Mouse (Mus musculus) right cerebral cortex, postnatal 14 days (tissue): ENCODE measurements around the gene Faap100.

Experiments used
- DNase-seq: peaks from one replicate; pipeline ENCODE4 v3.0.0; 2022

Faap100 gene

DNA sequence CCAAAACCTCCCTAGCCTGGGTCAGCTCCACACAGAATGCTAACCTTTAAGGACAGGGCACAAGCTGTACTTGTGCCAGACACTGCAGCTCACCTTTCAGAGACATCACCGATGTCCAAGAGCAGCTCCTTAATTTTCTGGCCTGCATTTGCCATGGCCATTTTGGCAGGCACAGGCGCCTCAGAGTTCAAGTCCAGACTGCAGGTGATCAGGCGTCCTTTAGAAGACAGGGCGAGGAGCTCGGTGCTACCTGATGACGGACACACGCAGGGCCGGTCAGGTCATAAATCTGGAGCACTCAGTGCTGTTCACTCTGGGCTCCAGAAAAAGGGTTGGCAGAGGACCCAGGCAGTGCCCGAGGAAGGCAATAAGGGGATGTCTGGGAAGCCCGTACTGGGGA, 3.2 kb downstream of the Faap100 start:
- peak; percentile 5 for DNase-seq

DNA sequence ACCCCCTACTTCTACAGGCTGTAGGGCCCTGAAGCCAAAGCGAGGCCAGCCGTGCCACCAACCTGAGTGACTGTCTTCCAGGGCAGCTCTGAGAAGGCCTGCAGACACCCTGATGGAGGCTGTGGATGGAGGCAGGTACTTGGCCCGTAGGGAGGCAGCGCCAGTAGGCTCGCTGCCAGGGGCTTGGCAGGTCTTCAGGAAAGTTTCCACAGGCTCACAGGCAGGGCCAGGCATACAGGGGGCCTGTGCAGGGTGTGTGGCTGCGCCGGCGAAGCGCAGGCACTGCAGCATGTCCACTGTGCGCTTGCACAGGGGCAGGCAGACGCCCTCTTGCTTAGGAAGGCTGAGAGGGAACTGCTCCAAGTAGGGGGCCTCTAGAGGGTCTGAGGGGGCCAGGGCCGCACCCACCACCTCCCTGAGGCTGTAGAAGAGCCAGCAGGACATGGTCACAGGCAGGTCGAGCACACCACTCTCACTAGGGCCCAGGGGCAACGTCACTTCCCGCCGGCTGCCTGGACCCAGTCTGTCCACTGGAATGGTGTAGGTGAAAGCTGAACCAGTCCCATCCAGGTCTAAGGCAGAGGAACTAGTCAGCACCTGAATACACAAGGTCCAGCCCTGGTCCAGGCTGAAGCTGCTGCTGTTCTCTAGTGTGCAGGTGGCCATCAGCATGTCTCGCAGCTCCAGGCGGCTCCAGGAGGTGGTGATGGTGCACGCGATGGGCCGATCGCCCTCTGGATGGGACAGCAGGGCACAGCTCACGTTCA, 4.6 kb downstream of the Faap100 start:
- DNase-seq = peak; percentile 20

DNA sequence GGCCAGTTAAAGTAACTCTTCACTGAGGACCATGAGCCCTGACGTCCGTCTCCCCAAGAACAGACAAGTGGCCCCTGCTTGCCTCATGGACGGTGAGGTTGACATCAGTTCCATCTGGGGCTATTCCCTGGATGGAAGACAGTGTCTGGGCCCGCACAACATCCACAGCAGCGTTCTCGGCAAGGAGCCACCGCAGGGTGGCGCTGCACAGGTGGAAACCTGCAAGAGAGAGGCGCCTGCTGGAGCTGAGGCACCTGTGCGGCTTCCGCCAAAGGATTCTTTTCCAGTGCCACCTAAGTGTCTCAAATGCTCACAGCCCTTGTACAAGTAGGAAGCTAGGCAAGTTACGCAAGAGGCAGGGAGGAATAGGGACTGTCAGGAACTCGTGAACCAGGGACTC, 5.5 kb downstream of the Faap100 start:
- DNase-seq = peak; percentile 20

DNA sequence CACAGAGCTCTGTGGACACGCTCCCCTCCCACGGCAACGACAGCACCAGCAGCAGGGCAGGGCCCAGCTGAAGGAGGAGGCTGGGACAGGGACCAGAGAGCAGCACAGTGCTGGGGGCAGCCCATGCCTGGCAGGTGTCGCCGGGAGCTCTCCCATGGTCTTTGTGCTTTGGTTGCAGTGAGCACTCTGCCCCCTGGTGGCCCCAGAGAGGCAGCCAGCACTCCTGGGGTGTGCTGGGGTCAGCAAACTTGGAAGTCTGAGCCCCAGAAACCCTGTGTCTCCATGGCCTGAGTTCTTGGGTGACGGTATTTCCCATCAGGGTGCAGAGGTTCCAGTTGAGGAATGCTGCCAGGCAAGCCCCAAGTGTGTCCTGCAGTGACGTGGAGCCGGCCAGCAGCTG, 8.9 kb downstream of the Faap100 start:
- peak; percentile 66 for DNase-seq

DNA sequence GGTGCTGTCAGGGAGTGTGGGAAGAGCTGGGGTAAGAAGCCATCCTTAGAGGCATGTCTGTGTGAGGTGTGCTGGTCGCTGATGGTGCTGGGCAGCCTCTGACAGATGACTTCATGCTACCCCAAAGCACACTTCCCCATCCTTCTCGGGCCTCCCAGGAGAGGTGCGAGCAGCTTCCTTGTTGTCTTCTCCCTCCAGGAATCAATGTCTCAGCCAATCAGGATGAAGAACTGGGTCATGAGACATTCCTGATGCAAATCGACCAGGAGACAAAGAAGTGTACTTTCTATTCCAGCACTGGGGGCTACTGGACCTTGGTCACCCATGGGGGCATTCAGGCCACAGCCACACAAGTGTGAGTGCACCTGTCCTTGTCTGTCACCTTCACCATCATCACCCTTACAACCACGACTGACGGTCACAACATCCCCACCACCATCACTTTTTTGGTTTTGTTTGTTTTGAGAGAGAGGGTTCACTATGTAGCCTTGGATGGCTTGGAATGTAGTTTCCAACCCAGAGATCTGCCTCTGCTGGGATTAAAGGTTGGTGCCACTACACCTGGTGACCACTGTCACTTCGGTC, 12.0 kb downstream of the Faap100 start:
- no peak for DNase-seq

DNA sequence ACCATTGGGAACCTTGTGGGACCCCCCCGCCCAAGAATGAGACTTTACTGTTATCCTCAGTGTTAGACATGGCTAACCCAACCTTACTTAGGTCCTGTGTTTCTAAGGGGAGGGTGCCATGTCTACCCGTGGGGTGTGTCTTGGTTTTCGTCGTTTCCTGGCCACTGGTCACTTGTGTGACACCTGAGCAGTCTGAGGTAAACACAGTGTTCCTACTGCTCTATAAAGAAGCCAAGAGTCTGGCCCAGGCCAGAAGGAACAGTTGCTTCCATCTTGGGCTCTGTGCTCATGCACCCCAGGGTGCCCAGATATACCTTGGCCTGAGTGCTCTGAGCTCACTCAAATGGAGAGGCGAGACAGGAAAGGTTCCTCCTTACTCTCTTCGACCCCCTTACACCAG, 15.7 kb downstream of the Faap100 start:
- DNase-seq = no peak

DNA sequence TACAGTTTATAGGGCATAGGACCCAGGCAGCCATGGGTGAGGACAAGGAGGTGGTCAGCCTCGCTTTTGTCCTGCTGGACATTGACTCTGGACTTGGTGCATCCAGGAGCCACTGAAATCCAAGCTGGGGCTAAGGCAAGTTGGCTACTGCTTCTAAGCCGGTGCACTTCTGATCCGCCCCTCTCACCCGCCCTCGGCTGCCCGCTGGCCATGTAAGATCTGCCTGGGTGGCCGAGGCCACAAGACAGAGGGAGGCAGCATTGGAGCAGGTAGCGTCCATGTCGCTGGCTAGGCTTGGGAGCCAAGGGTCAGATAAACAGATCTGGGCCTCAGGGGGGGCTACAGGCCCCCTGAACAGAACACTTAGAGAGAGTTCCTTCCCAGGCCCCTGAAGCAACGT, 17.3 kb downstream of the Faap100 start, which contains the start of gene Fscn2:
Gene Fscn2 (plus strand): TSS at position 240 of the 400 bp plus-strand sequence.
- DNase-seq = no peak

DNA sequence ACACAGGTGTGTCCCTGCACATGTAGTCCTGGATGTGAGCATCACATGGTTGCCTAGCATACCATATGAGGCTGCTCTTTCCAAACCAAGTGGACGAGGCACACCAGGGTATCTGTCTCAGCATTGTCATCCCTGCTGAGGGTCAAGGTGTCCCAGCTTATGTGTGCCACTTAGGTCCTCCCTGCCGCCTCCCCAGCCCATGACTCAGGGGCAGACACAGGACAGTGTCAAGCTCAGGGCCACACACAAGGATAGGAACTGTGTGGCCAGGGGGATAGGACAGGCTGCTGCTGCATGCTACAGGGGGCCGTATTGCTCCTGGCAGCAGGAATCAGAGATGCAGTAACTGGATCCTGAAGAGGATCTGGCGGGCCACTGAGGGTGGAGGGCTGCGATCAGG, 17.8 kb downstream of the Faap100 start:
- DNase-seq = no peak

DNA sequence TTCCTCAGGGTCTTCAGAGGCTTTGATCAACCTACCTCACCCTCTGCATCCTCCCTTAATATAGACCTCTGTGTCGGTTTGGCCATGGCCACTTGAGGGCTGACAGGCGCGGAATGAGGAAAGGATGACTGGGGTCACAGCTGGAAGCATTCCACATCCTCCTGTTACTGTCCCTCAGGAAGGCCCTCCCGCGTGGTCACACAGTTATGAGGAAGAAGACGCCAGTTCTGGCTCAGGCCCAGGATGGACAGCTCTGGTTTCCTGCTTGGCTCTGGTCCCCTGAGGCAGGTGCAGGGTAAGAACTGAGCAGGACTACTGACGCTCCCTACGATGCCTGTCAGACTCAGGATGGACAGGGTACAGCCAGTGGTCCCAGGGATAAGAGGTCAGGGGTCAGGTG, 18.5 kb downstream of the Faap100 start:
- DNase-seq = no peak

DNA sequence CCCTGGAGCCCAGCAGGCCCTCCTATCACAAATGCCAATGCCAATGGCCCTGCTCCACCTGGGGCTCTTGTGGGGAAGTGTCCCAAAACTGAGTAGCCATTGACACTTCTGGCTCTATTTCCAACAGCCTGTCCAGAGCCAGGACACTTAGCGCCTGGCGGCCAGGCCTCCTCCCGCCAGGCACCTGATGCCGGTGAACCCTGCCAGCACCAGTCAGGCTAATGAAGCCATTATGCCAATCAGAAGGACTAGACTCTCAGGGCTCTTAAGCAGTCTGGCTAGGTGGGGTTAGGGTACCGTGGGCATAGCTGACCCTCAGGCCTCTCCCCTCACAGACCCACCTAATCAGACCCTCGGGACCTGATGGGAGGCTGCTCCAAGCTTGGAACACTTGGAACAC, 19.2 kb downstream of the Faap100 start:
- DNase-seq = peak; percentile 6

DNA sequence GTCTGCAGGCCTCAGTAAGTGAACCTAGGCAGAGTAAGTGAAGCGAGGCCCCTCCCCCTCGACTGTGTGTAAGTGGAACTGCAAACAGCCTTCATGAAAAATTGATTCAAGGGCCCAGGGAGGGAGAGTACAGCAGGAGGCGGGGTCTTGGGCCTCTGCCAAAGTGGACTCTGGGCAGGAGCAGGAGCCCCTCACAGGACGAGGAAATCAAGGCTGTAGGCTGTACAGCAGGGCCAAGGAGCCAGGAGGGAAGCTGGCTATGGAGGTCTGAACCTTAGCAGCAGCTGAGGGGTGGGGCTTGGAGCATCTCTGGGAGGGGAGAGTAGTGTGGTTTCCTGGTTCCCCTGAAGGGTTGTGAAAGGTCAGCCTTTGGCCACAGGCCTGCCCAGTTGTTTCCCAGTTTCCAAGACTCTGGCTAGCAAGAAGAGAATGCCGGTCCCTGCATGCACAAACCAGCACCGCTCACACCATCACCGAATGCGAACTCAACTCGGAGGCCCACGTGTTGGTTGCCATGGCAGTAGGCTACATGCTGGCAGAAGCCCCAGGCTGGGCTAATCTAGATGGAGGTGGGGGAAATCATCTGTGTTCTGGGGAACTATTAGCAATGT, 20.7 kb downstream of the Faap100 start:
- DNase-seq = peak; percentile 76

DNA sequence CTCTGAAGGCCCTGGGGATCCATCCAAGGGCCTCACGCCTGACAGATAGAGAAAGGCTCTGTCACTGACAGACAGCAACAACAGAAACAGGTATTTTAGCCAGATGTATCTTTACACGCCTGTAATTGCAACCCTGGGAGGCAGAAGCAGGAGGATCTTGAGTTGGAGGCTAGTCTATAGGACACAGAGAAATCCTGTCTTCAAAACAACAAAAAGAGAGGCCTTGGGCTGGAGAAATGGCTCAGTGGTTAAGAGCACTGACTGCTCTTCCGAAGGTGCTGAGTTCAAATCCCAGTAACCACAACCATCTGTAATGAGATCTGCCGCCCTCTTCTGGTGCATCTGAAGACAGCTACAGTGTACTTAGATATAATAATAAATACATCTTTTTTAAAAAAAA, 21.7 kb downstream of the Faap100 start:
- DNase-seq = no peak

DNA sequence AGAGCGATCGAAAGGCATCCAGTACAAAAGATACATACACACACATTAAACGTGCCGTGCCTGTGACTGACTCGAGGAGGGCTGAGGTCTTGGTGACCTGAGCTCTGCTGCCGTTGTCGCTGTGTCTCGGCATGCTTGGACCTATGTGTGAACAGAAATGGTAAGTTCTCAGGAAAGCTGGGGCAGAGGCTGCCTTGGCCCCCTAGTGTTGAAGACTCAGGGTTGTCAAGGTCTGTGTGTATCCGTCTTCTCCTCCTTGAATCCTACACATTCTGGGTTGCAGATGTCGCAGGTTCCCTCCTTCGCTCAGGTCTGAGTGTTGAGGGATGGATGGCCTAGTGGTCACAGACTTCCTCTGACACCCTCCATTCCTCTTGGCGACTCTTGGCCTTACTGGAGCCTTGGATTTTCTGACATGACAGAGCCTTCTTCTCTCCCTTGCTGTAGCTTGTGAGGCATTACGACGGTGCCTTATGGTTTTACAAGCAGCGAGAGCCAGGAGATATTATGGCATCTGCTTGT, 22.2 kb downstream of the Faap100 start:
- peak; percentile 2 for DNase-seq

DNA sequence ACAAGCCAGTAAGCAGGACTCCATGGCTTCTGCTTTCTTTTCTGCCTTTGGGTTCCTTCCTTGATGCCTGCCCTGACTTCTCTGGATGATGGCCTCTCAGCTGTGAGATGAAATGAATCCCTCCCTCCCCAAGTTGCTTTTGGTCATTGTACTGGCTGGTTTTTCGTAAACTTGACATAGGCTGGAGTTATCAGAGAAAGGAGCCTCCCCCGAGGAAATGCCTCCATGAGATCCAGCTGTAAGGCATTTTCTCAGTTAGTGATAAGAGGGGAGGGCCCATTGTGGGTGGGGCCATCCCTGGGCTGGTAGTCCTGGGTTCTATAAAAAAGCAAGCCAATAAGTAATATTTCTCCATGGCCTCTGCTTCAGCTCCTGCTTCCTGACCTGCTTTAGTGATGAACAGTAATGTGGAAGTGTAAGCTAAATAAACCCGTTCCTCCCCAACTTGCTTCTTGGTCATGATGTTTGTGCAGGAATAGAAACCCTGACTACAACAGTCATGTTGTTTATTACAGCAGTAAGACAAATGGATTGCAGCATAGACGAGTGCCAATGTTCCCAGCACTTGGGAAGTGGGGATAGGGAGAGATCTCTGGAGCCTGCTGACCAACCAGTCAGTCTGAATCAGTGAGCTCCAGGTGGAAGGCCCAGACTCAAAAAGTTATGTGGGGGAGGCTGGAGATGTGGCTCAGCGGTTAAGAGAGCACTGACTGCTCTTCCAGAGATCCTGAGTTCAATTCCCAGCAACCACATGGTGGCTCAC, 23.1 kb downstream of the Faap100 start:
- DNase-seq = no peak

DNA sequence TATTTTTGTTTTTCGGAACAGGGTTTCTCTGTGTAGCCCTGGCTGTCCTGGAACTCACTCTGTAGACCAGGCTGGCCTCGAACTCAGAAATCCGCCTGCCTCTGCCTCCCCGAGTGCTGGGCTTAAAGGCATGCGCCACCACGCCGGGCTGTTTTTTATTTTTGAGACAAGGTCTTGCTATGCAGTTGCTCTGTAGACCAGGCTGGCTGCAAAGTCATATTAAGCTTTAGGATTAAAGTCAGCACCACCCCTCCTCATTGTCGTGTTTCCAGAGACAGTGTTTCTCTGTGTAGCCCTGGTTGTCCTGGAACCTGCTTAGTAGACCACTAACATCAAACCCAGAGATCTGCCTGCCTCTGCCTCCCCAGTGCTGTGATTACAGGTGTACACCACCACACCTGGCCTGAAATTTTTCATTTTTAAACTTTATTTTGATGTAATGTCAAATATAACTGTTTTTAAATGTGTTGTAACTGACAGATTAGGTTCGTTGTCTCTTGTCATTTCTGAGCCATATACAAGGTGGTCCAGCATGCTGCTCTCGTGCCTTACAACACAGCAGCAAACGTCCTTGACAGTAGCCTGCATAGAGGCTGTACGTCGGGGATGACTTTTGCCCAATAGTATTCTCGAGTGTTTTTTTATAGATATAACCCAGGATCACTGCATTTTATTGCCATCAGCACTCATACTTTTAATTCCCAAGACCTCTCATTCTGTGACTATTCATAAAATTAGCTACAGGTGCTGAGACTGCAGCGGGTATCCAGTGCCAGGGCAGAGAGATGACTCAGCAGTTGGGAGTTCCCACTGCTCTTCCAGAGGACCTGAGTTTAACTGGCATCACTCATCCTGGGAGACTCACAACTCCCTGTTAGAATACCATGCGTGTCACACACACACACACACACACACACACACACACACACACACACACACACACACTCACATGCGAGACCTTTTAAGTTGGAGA, 24.0 kb downstream of the Faap100 start:
- peak; percentile 5 for DNase-seq

DNA sequence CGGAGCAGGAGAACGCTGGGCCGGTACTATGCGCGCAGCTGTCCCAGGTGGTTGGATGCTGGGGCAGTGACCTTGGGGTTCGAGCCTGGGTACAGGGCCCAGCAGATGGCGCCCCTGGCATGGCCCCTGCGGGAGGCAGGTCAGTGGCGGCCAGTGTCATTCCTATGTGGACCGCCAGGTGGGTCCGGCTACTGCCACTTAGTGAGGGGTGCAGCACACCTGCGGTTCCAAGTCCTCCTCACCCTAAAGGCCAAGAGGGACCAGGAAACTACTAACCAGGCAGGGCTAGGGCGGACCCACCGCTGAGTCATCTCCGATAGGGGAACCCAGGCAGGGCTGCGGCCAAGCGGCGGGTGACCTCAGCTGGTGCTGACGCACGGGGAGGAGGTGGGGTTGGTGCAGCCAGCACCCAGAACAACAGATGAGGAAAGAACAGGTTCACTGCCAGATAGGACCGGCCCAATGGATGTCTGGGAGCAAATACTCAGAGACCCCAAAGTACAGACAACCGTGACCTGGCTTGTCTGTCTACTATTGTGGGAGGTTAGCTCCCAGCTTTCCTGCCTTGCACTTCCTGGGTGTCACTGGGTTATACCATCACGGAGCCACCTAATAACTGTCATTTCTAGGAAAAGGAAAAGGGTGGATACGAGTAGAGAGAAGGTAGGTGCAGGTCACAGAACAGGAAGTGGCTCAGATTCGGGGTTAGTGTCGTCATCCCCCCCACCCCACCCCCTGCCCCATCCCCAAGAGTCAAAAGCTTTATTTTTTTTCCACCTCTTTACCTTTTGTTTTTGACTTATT, 24.9 kb downstream of the Faap100 start:
- peak; percentile 68 for DNase-seq

DNA sequence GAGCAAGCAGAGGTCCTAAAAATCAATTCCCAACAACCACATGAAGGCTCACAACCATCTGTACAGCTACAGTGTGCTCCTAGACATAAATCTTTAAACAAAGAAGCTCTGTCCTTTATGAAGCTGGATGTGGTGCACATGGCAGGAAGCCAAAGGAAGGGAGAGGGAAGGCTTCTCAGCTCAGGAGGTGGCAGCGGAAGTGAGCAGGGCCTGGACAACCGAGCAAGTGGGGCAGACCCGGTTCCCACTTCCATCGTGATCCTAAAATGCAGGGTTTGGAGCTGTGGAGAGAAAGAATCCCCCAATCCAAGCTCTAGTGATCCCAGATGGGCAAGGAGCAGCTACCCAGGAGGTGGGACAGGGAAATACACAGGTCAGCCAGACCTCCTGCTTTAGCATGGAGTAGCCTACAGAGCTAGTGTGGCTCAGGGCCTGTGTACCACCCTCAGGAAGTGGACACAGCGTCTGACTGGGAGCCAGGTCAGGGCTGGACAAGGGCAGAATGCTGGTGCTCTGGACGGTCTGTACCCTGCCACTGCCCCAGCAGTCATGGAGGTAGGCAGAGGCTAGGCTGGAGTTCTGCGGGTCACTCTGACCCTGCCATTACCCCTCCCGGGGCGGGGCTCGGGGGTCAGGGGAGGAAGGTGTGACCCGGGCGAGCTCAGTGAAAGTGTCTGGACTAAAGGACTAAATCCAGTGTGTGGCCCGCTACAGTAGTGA, 25.8 kb downstream of the Faap100 start:
- peak; percentile 26 for DNase-seq

DNA sequence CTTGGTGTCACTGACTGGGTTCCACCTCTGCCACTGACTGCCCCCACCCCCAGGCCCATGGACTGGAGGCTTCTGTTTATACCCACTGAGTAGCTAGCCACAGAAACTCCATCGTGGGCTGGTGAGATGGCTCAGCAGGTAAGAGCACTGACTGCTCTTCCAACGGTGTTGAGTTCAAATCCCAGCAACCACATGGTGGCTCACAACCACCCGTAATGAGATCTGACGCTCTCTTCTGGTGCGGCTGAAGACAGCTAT, 26.5 kb downstream of the Faap100 start:
- peak; percentile 5 for DNase-seq

DNA sequence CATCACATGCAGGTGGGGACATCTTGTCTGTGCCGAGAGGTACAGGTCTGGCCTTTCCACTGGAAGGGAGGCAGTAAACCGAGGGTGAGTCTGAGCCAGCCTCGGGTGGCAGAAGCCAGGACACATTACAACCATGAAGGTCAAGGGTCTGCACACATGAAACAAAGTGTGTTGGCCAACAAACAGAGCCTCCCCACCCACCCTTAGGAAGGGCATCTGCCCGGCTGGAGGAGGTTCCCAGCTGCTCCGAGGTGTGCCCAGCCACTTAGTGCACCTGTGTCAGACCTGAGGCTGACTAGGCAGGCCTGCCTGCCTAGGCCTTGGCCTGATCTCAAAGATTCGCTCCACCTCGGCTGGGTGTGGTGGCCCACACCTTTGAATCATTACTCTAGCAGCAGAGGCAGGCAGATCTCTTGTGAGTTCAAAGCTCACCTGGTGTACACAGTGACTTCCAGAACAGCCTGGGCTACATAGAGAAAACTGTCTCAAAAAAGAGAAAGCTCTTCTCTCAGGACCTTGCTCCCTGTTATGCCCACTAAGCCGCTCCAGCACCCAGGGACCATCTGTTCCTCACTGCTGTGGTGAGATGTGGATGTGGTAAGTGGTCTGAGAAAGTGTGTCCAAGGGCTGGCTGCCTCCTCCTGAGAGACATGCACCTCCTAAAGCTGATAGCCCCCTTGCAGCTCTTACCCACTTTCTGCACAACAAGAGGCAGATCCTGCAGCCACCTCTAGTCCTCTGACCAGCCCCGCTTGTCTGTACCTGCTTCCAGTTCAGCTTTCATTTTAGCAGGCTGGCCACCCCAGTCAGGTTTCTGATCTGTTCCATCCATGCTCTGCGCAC, 27.1 kb downstream of the Faap100 start:
- DNase-seq = peak; percentile 4

DNA sequence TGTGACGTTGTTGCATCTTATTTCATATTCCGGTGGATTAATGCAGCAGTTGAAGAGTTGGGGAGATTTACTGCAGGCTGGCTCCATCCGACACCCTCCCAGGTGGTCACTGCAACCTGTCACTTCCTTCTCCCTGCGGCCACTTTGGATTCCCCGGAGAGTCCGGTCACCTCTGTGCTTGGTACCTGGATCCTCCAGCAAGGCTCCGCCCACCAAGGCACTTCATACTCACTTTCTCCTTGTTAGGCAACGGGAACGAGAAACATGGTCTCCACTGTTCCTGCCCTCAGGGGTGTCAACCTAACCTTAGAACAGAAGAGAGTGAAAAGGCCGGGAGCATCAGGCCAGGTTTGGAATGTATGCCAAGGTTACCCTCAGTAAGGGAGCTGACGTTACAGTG, 27.9 kb downstream of the Faap100 start:
- DNase-seq = peak; percentile 12
